Mouse (Mus musculus) kidney, adult 8-10 months (tissue): ENCODE data around the gene Ptgdr2.
A peak's percentile ranks its signal among the peaks of the same experiment; 100 is the strongest.

Source experiments
- DNase-seq, 2 experiments: peaks; one replicate each; pipeline ENCODE4 v3.0.0; 2022

Gene Ptgdr2

GRCm38 (mm10) chr19:10979184-10980168, 42.5 kb downstream of the Ptgdr2 start:
- DNase-seq = peak; percentile 41 to 75

DNA sequence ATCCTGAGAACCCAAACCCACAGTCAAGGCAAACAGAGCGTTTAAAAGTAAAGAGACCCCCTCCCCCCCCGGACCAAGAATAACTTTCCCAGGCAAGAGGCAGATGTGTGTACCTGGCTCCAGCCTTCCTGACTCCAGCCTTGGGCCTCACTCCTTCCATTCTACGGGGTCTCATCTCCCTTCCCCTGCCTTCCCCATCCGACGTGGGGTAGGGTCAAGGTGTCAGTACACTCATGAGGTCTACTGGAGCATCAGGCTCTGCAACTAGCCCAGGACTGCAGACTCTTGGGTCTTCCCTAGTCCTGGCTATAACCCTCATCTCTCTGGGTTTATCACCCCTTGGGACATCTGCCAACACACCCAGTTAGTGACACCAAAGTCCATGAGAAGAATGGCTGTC, 43.2 kb downstream of the Ptgdr2 start:
- DNase-seq = no peak

DNA sequence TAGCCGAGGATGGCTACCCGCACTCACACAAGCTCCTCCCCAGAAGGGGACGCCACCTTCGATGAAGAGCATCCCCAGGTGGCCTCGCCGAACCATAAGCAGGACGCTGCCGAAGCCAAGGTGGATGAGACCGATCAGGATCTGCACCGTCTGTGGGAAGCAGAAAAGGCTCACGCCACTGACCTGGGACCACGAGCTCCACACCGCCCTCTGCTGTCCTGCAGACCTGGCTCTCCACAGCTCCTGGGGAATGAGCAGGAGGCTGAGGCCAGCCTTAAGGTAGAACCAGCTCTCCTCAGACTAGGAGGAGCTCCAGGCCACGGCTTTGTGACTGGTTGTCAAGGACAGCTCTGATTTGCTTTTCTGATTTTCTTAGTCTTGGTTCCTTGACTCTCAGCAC, 46.2 kb downstream of the Ptgdr2 start:
- DNase-seq = peak in 1 of 2 experiments; percentile 46

GRCm38 (mm10) chr19:10984551-10984950, 47.6 kb downstream of the Ptgdr2 start:
- DNase-seq = no peak

GRCm38 (mm10) chr19:10985889-10986288, 48.9 kb downstream of the Ptgdr2 start:
- no peak for DNase-seq

DNA sequence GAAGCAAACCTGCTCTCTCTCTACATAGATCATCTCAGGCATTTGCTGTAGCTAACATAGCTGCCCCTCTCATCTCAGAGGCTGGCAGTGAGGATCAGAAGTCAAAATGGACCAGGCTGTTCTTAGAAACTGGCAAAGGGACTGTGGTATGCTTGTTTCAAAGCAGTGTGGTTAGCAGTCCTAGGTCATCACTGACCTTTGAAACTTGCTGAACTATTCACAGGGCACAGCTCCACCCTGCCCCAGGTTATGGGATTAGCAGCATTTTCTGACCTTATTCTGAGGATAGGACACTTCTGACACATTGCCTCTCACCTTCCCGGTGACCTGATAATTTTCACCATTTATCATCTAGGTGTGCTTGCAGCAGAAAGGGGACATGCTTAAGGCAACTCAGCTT, 51.6 kb downstream of the Ptgdr2 start:
- DNase-seq = peak in 1 of 2 experiments; percentile 21

GRCm38 (mm10) chr19:10990751-10991150, 53.8 kb downstream of the Ptgdr2 start:
- no peak for DNase-seq

DNA sequence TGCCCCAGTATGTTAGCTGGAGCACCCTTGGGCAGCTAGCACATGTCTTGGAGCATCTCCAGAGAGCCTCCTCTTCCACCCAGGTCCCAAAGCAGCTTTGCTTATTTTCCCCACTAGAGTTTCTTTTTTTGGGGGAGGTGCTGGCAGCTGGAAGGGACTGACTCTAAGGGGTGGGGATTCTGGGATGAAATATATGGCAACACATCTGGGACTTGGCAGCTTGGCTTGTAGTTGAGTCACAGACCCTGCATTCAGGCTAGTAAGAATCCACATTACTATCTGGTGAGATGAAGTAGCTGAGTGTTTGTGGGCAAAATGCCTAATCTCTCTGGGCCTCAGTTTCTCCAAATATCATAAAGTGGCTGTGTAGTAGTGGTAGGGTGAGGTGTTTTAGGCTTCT, 55.0 kb downstream of the Ptgdr2 start:
- DNase-seq = no peak
